In genomic region chr3:103567226-103567625, GRCm38 (mm10) we compare ENCODE assay signal across 15 mouse cellular contexts. TPM values are rescaled to one million over a fixed set of nuclear protein-coding genes. Genes with fewer than 3 reads are reported as not detected.
"Had no signal": no experiment of that assay in that cellular context is flagged by ENCODE, and none has a peak within 500 bp of the region (broad histone marks: within the 10 kb centered on the region; RNA-seq: fewer than 3 reads in every experiment).

No protein-coding gene starts in this region.

- H3K4me3 ChIP-seq: limb, embryonic 13.5 days; midbrain, embryonic 15.5 days; neural tube, embryonic 12.5 days had no signal

- H3K9me3 ChIP-seq: limb, embryonic 13.5 days; midbrain, embryonic 15.5 days; neural tube, embryonic 12.5 days had no signal

- H3K4me1 ChIP-seq: neural tube, embryonic 12.5 days had no signal

- DNase-seq: kidney, postnatal 36 days; left cerebral cortex, postnatal 4 days; lung, adult 18-20 months; lung, postnatal 36 days; right cerebral cortex, postnatal 4 days; spleen, adult 18-20 months; thymus, adult 18-20 months; thymus, postnatal 25 days had no signal

- H3K36me3 ChIP-seq: limb, embryonic 13.5 days; midbrain, embryonic 15.5 days; neural tube, embryonic 12.5 days had no signal

- H3K27ac ChIP-seq: kidney, postnatal 0 days; limb, embryonic 13.5 days; liver, embryonic 14.5 days; midbrain, embryonic 15.5 days; neural tube, embryonic 12.5 days had no signal

- H3K4me2 ChIP-seq: limb, embryonic 13.5 days; midbrain, embryonic 15.5 days; neural tube, embryonic 12.5 days had no signal

- H3K9ac ChIP-seq: limb, embryonic 13.5 days; liver, embryonic 14.5 days; midbrain, embryonic 15.5 days; neural tube, embryonic 12.5 days had no signal

- ATAC-seq: midbrain, embryonic 15.5 days had no signal

RNA-seq across cellular contexts. Expression of gene Syt6, which starts 7.8 kb away (rescaled TPM):
- total RNA-seq: liver, adult 2 months; monocyte, adult 5-6 weeks had no signal
- polyA plus RNA-seq: liver, adult 2 months had no signal
